Mouse (Mus musculus) activated CD4-positive, CD25-positive, alpha-beta regulatory T cell, adult 4 months (primary cell): ENCODE data around the gene Gab2. TPM values are rescaled to one million over a fixed set of nuclear protein-coding genes. Genes with fewer than 3 reads are reported as not detected.
A peak's percentile ranks its signal among the peaks of the same experiment; 100 is the strongest.

ENCODE experiments used
- ATAC-seq: one replicate; pipeline ENCODE4 v1.8.0; 2017
- polyA plus RNA-seq, 2 experiments: library from polyadenylated mRNA; unstranded; fragments of 100-300 nt; shearing (Covaris generic); gene quantifications; one replicate each; pipeline ENCODE4 v1.2.1; 2017

Gab2 gene
- polyA plus RNA-seq, 2 experiments from 2014 or later = 0.11 TPM; not detected in 1

DNA sequence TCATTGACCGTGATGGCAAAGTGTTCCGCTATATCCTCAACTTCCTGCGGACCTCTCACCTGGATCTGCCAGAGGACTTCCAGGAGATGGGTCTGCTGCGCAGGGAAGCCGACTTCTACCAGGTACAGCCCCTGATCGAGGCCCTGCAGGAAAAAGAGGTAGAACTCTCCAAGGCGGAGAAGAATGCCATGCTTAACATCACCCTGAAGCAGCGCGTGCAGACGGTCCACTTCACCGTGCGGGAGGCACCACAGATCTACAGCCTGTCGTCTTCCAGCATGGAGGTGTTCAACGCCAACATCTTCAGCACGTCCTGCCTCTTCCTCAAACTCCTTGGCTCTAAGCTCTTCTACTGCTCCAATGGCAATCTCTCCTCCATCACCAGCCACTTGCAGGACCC, 266.1 kb downstream of the Gab2 start:
- ATAC-seq = no peak

DNA sequence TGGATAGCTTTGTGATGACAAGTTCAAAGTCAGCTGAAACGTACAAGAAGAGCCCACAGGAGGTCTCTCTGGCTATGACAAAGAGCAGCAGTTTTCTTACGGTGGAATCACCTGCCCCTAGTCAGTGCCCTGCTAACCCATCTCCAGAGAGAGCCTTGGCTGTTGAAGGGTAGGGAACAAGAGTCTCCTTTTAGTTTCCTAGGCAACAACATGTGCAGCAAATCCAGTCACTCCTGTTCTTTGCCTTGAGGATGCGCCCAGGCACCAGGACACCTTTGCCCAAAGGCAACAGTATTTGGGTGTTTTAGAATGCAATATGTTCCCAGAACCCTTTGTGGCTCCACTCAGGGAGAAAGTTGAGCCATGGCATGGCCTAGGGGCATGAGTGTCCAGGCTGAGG, 266.9 kb downstream of the Gab2 start:
- no peak for ATAC-seq

GRCm38 (mm10) chr7:97348836-97349235, 267.4 kb downstream of the Gab2 start:
- ATAC-seq = no peak

GRCm38 (mm10) chr7:97349438-97349837, 268.1 kb downstream of the Gab2 start:
- no peak for ATAC-seq

DNA sequence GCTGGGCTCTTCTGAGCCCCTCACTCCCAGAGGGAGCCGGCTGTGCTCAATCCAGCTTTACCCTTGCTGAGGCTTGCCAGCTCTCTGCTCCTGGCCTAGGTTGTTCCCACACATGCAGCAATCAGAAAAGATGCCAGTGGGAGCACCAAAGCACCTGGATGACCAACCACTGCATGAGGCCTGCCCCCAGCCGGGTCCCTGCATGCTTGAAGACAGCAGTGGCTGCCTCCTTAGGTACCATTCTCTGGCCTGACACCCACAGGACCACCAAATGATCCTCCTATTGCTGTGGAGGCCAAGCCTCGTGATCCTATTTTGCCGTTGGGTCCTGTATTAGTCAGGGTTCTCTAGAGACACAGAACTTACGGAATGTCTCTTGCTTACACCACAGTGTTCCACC, 269.5 kb downstream of the Gab2 start:
- ATAC-seq = no peak

GRCm38 (mm10) chr7:97351792-97352513, 270.6 kb downstream of the Gab2 start:
- ATAC-seq = no peak

DNA sequence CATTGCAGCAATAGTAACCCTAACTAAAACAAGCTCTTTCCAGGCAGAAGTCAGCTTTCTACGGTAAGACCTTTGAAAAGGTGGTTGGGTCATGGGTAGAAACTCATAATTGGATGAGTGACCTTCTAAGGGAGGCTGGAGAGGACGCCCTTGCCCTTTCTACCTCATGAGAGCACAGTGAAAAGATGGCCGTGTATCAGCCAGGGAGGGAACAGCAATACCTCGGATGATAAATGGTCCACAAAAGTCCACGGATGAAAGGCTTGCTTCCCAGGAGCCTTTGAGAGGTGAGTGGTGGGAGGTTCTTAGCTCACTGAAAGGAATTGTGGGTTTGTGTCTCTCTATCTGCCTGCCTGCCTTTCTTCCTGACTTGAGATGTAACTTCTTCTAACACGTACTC, 272.0 kb downstream of the Gab2 start:
- ATAC-seq = no peak

DNA sequence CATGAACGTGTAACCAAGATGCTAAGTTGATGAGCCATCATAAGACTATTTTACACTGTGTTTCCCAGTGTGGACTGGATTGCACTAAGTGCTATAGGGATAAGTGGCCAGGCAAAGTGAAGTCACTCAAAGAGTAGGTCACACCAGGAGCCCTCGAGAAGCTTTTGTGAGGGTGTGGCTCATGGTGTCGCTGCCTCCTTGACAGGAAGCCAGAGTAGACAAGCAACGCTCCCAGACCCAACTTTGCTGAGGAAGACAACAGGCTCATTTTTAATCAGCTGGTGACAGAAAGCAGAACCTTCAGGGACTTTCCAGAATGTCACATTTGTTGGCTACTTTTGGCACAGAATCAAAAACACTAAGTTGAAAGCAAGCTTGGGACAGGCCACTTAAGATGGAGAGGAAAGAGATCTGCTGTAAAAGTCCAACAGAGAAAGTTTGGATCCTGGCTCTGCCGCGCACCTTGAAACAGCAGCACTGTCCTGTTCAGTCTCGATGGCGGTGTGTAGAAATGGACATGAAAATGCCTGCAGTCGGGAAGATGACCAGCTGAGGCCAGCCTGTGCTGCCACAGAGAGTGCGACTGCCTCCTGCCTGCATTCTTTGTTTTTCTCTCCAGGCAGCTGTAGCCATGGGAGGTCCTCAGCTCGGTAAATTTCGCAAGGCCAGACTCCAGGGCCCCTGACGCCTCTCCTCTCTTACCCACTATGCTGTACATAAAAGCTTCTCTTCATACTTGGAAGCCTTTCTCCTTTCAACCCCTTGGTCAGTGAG, 273.9 kb downstream of the Gab2 start:
- ATAC-seq = peak; percentile 77

GRCm38 (mm10) chr7:97356253-97356652, 274.9 kb downstream of the Gab2 start:
- no peak for ATAC-seq

DNA sequence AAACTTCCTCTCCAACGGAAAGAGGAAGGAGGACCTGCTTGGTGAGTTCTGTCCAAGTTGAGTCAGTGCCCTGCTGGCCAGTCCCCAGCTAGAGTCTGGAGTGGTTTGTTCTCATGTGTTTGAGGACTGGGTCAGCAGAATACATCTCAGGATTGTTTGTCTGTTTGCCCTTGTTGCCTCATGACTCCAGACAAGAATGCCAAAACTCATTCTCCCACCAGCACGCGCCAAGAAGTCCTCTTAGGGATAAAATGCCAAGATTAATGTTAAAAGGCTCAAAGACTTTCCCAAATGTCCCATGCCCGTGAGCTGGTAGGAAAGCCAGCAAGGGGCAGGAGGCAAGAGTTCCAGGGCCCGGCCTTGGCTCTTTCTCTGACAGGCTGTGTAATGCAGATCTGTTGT, 275.5 kb downstream of the Gab2 start:
- no peak for ATAC-seq

DNA sequence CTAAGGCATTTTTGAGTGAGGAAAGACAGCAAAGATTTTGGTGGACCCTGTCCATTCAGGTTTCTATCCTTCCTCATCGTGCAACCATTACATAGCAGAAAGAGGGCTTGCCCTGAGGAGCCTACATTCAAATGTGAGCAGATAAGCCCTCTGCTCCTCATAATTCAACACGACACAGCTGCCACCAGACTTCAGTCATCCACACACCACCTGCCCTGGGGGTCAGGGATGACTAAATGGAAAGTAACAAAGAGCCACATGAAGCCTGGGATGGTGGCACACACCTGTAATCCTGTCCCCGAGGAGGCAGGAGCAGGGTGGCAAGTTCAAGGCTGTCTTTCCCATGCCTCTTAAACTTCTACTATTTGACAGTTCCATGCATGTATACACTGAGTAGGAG, 276.5 kb downstream of the Gab2 start:
- no peak for ATAC-seq

GRCm38 (mm10) chr7:97358347-97358746, 277.0 kb downstream of the Gab2 start:
- ATAC-seq = no peak

Other genes with a start within 250 kb of the Gab2 start
- 1 to 10 TPM; 5.3 to 9.7 TPM for gene Nars2, start 130.1 kb upstream of the Gab2 start, polyA plus RNA-seq